Mouse (Mus musculus) liver, embryonic 14.5 days (tissue): Measurements from ENCODE around the gene Rabgap1l.

Experiments
- CTCF ChIP-seq: IDR thresholded peaks from 2 replicates; pipeline ENCODE4 v1.5.1; 2016; ENCODE audit warnings: antibody characterized with exemption, low read depth, control low read depth
- EP300 ChIP-seq: IDR thresholded peaks from 2 replicates; pipeline ENCODE4 v1.6.1; 2016; ENCODE audit warnings: antibody characterized with exemption, low read depth

GRCm38 (mm10) chr1:160246844-160247243 lies 546.2 kb downstream of the Rabgap1l start:
- TF ChIP-seq CTCF, result no peak
- TF ChIP-seq EP300, result no peak
